Mouse (Mus musculus) heart, postnatal 0 days (tissue): ENCODE data around the gene Nr1d2.
"Not testable (repeated sequence)": the region's sequence is repeated elsewhere in the genome, so short reads cannot be mapped to it uniquely, and the experiment has no call there.

ENCODE experiments used
- CTCF ChIP-seq: IDR thresholded peaks from 2 replicates; pipeline ENCODE4 v1.5.1; 2016; ENCODE audit warnings: antibody characterized with exemption, control low read depth, low read depth
- EP300 ChIP-seq: IDR thresholded peaks from 2 replicates; pipeline ENCODE4 v1.6.1; 2016; ENCODE audit warnings: antibody characterized with exemption, low read depth

- not testable (repeated sequence) for TF ChIP-seq CTCF, EP300
Measured at GRCm38 (mm10) chr14:18226181-18226580, 12.7 kb downstream of the Nr1d2 start.
